Mouse (Mus musculus) embryonic facial prominence, embryonic 15.5 days (tissue): Measurements from ENCODE around the gene Shank3. TPM values are rescaled to one million over a fixed set of nuclear protein-coding genes. Genes with fewer than 3 reads are reported as not detected.

Experiments used
- ATAC-seq: fragments of 200-750 bp; cut with Nextera tagmentation; 2 replicates; pipeline ENCODE4 v1.8.0; 2017; ENCODE audit warnings: low read depth, moderate TSS enrichment; ENCODE audit not compliant: insufficient number of reproducible peaks, low FRiP score, low TSS enrichment
- H3K27ac ChIP-seq: fragments of 300-500 bp; sonication (generic); replicated peaks from 2 replicates; pipeline ENCODE4 v1.5.1; 2015; ENCODE audit warnings: mild to moderate bottlenecking, inconsistent platforms
- H3K27me3 ChIP-seq: fragments of 300-500 bp; sonication (generic); 2 replicates; pipeline ENCODE4 v1.6.1; 2015; ENCODE audit warnings: inconsistent platforms
- H3K36me3 ChIP-seq: fragments of 300-500 bp; sonication (generic); 2 replicates; pipeline ENCODE4 v1.6.1; 2015; ENCODE audit warnings: mild to moderate bottlenecking, inconsistent platforms
- H3K4me1 ChIP-seq: fragments of 300-500 bp; sonication (generic); 2 replicates; pipeline ENCODE4 v1.6.1; 2015; ENCODE audit warnings: inconsistent platforms
- H3K4me2 ChIP-seq: fragments of 300-500 bp; sonication (generic); replicated peaks from 2 replicates; pipeline ENCODE4 v1.6.1; 2015; ENCODE audit warnings: mild to moderate bottlenecking, inconsistent platforms
- H3K4me3 ChIP-seq: fragments of 300-500 bp; sonication (generic); replicated peaks from 2 replicates; pipeline ENCODE4 v1.5.1; 2015; ENCODE audit warnings: mild to moderate bottlenecking, inconsistent platforms
- H3K9ac ChIP-seq: fragments of 300-500 bp; sonication (generic); 2 replicates; pipeline ENCODE4 v1.6.1; 2015; ENCODE audit warnings: inconsistent platforms
- H3K9me3 ChIP-seq: fragments of 300-500 bp; sonication (generic); replicated peaks from 2 replicates; pipeline ENCODE4 v1.6.1; 2016; ENCODE audit warnings: inconsistent platforms
- WGBS: fragments of 180-500 bp; shearing (Covaris S2); methylation state at CpG from one replicate; pipeline ENCODE4 v1.1.7; 2015; 5-methylcytosine and 5-hydroxymethylcytosine counted together
- polyA plus RNA-seq: library from polyadenylated mRNA; unstranded; fragments of >200 nt; fragmentation: Nextera tagmentation; extraction: Ambion mirVana; gene quantifications from 2 replicates; pipeline ENCODE4 v1.2.1, GENCODE M21; 2015

Gene Shank3
- polyA plus RNA-seq, 1 experiment from 2014 or later, result 3.0 TPM

DNA sequence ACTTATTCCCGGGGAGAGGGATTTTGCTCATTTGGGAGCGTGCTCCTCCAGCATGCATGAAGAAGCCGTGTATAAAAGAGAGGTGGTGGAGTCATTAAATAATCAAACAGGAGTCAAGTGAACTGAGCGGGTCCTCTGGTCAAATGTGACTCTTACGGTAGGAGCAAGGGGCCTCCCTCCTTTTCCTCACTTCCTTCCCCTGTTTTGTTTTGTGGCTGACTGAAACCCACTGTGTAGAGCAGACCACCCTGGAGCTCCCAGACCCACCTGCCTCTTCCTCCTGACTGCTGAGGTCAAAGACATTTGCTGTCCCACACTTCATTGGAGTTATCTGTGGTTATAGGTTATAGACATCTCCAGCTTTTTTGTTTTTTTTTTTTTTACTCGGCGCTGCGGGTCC is 108.1 kb downstream of the Shank3 start:
- 85% methylated on average over 8 of the region's 8 CpGs for WGBS
- Histone ChIP-seq H3K4me3 (no peak overlapping the region), H3K9me3 (no peaks in the 10 kb centered on the region), H3K4me2 (no peak overlapping the region), H3K36me3 (no peaks in the 10 kb centered on the region), H3K4me1 (no peaks in the 10 kb centered on the region), H3K27me3 (no peaks in the 10 kb centered on the region), H3K9ac (no peak overlapping the region), H3K27ac (no peak overlapping the region)
- no peak for ATAC-seq

DNA sequence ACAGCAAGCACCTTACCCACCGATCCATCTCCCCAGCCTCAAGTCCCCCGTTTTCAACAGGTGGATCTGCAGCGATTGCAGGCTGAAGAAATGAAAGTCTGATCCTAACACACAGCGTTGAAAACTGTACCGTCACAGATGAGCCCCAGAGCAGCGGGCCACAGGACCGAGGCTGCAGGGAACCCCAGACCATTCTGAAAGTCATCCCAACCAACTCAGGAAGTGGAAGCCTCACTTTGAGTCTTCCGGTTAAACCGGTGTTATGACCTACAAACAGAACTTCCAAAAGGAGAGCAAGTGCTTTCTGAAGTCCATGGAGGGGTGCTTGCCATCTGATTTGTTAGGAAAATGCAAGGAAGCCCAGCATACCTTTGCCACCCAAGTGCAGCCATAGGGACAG is 108.5 kb downstream of the Shank3 start:
- H3K27ac ChIP-seq, result no peak overlapping the region
- WGBS, result 82% methylated on average over 9 of the region's 9 CpGs

More for the DNA sequence above, 108.5 kb downstream of the Shank3 start:
- Histone ChIP-seq H3K27me3 (no peaks in the 10 kb centered on the region), H3K4me1 (no peaks in the 10 kb centered on the region), H3K4me3 (no peak overlapping the region), H3K4me2 (no peak overlapping the region), H3K9ac (no peak overlapping the region), H3K36me3 (no peaks in the 10 kb centered on the region), H3K9me3 (no peaks in the 10 kb centered on the region)
- no peak for ATAC-seq

Other genes with a start within 250 kb of the Shank3 start
- 57.3 and 65.5 TPM in 2 replicates for gene Sbf1, start 184.3 kb upstream of the Shank3 start, polyA plus RNA-seq
- gene Adm2, start 176.9 kb upstream of the Shank3 start, polyA plus RNA-seq, result 0.55 and 0.91 TPM in 2 replicates
- not detected in 2 replicates for gene Miox, start 165.2 kb upstream of the Shank3 start, polyA plus RNA-seq
- gene Lmf2, start 144.0 kb upstream of the Shank3 start, polyA plus RNA-seq, result 73.0 and 79.9 TPM in 2 replicates
- 150 and 160 TPM in 2 replicates for gene Ncaph2, start 143.9 kb upstream of the Shank3 start, polyA plus RNA-seq
- 4.9 and 6.9 TPM in 2 replicates for gene Sco2, start 125.8 kb upstream of the Shank3 start, polyA plus RNA-seq
- gene Tymp, start 122.6 kb upstream of the Shank3 start, polyA plus RNA-seq, result 1.8 and 2.0 TPM in 2 replicates
- 8.2 and 14.5 TPM in 2 replicates for gene Odf3b, start 120.3 kb upstream of the Shank3 start, polyA plus RNA-seq
- not detected in 2 replicates for gene Klhdc7b, start 114.7 kb upstream of the Shank3 start, polyA plus RNA-seq
- not detected in 2 replicates for gene Syce3, start 89.1 kb upstream of the Shank3 start, polyA plus RNA-seq
- 0.97 and 1.1 TPM in 2 replicates for gene Cpt1b, start 73.8 kb upstream of the Shank3 start, polyA plus RNA-seq
- gene C730034F03Rik, start 70.0 kb upstream of the Shank3 start, polyA plus RNA-seq, result 4.8 TPM in 2 replicates
- gene Gm44502, start 69.9 kb upstream of the Shank3 start, polyA plus RNA-seq, result not detected in 2 replicates
- 56.4 and 59.6 TPM in 2 replicates for gene Chkb, start 69.7 kb upstream of the Shank3 start, polyA plus RNA-seq
- 3.4 and 4.9 TPM in 2 replicates for gene Mapk8ip2, start 45.7 kb upstream of the Shank3 start, polyA plus RNA-seq
- 27.8 and 30.1 TPM in 2 replicates for gene Arsa, start 22.2 kb upstream of the Shank3 start, polyA plus RNA-seq
- 0.13 and 0.24 TPM in 2 replicates for gene Acr, start 68.7 kb downstream of the Shank3 start, polyA plus RNA-seq
- gene Rabl2, start 92.3 kb downstream of the Shank3 start, polyA plus RNA-seq, result 46.2 and 57.3 TPM in 2 replicates